ENCODE assay signal across 27 mouse cellular contexts in the genomic region with DNA sequence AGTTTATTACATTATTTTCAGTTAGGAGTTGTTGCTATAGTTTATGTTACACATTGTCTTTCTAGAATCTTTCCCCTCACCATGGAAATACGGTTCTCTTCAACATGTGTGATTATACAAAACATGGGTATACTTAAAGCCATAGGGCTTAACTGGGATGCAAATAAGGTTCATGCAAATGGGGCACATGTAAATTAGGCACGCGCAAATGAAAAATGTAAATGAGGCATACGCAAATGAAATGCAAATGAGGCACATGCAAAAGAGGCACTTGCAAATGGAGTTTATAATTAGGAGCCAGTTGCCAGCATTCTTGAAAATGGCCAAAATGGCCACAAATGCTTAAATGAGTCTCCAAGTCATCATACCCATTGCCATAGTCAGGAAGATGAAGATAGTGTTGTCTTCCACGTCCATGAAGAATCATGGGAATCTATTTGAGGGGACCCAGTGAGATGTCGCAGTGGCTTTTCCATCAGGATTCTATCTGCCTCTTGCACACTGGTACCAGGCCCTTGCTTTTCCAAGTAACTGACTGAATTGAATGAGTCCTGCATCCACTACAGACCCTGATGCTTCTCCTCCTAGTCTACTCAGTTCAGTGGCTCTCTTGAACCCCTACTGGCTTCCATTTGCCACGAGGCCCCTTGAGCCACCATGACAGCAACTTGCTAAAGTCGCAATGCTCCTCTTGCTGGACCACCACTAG.
DNase-seq lines count a peak whose midpoint lies in the region; ATAC-seq lines count a peak whose summit lies in the region.
"Had no signal": no experiment of that assay in that cellular context is flagged by ENCODE, and none has a peak within 500 bp of the region (broad histone marks: within the 10 kb centered on the region; RNA-seq: fewer than 3 reads in every experiment).

No protein-coding gene starts in this region.

- DNase-seq in hindbrain, embryonic 14.5 days (ENCODE audit: low spot score) = peak; percentile 59
- peak; percentile 71 for DNase-seq in midbrain, embryonic 14.5 days
- DNase-seq in midbrain, embryonic 11.5 days (ENCODE audit: low spot score, missing footprints) = no peak
- peak; percentile 6 for DNase-seq in telencephalon, adult 2 months (ENCODE audit: low read depth, low spot score)
- DNase-seq in spleen, postnatal 10 days (ENCODE audit: low spot score in 2 of 2) = no peak
- DNase-seq: adrenal gland, adult 8-10 months; B cell, adult 2 months; cerebellum, adult 8-10 months; cerebellum, postnatal 36 days; embryo, embryonic 11 days; gastrocnemius, adult 2 months; heart, postnatal 36 days; kidney, adult 2 months; kidney, postnatal 10 days; liver, postnatal 0 days; right cerebral cortex, postnatal 25 days; spleen, adult 18-20 months; thymus, postnatal 25 days had no signal

- H3K4me1 ChIP-seq in hindbrain, embryonic 14.5 days (replicated peaks; ENCODE audit: control insufficient read depth, insufficient read depth, low read length) = 0 out of 2 replicates have a peak, but pooled peaks cover 7% of the 10 kb centered on the region
- H3K4me1 ChIP-seq in hindbrain, embryonic 16.5 days (ENCODE audit: control insufficient read depth, insufficient read depth, low read depth, low read length) = no peaks in the 10 kb centered on the region
- H3K4me1 ChIP-seq in midbrain, embryonic 14.5 days (ENCODE audit: control insufficient read depth, insufficient read depth, low read length) = 0 out of 2 replicates have a peak, but pooled peaks cover 3% of the 10 kb centered on the region
- H3K4me1 ChIP-seq in midbrain, embryonic 11.5 days (ENCODE audit: control insufficient read depth, insufficient read depth, low read length) = no peaks in the 10 kb centered on the region
- H3K4me1 ChIP-seq in forebrain, embryonic 16.5 days (replicated peaks; ENCODE audit: control insufficient read depth, insufficient read depth, low read length) = peaks cover 14% of the 10 kb centered on the region
- H3K4me1 ChIP-seq: embryonic facial prominence, embryonic 13.5 days; heart, embryonic 15.5 days; limb, embryonic 12.5 days had no signal

- no peaks in the 10 kb centered on the region for H3K27me3 ChIP-seq in hindbrain, embryonic 14.5 days (ENCODE audit: control insufficient read depth, insufficient read depth, low read length)
- H3K27me3 ChIP-seq in hindbrain, embryonic 16.5 days (replicated peaks; ENCODE audit: control insufficient read depth, insufficient read depth, low read length) = no peaks in the 10 kb centered on the region
- H3K27me3 ChIP-seq in midbrain, embryonic 14.5 days (ENCODE audit: control insufficient read depth, insufficient read depth, low read length) = no peaks in the 10 kb centered on the region
- H3K27me3 ChIP-seq in midbrain, embryonic 11.5 days (ENCODE audit: control insufficient read depth, insufficient read depth, low read length) = no peaks in the 10 kb centered on the region
- H3K27me3 ChIP-seq in forebrain, embryonic 16.5 days (replicated peaks; ENCODE audit: control insufficient read depth, insufficient read depth, low read length) = no peaks in the 10 kb centered on the region
- H3K27me3 ChIP-seq: embryonic facial prominence, embryonic 13.5 days; heart, embryonic 15.5 days had no signal

- H3K4me2 ChIP-seq in hindbrain, embryonic 14.5 days (replicated peaks) = no peak overlapping the region
- no peak overlapping the region for H3K4me2 ChIP-seq in hindbrain, embryonic 16.5 days (ENCODE audit: low read length)
- no peak overlapping the region for H3K4me2 ChIP-seq in midbrain, embryonic 14.5 days (ENCODE audit: low read length)
- no peak overlapping the region for H3K4me2 ChIP-seq in midbrain, embryonic 11.5 days
- H3K4me2 ChIP-seq in forebrain, embryonic 16.5 days (ENCODE audit: low read length) = no peak overlapping the region
- H3K4me2 ChIP-seq: embryonic facial prominence, embryonic 13.5 days; heart, embryonic 15.5 days; limb, embryonic 12.5 days; liver, embryonic 11.5 days had no signal

- no peak overlapping the region for H3K4me3 ChIP-seq in hindbrain, embryonic 14.5 days (replicated peaks; ENCODE audit: low read length)
- no peak overlapping the region for H3K4me3 ChIP-seq in hindbrain, embryonic 16.5 days (ENCODE audit: low read length)
- no peak overlapping the region for H3K4me3 ChIP-seq in midbrain, embryonic 14.5 days (replicated peaks; ENCODE audit: low read depth, low read length)
- no peak overlapping the region for H3K4me3 ChIP-seq in midbrain, embryonic 11.5 days (ENCODE audit: low read depth, low read length)
- no peak overlapping the region for H3K4me3 ChIP-seq in forebrain, embryonic 16.5 days (replicated peaks; ENCODE audit: low read length)
- H3K4me3 ChIP-seq: embryonic facial prominence, embryonic 13.5 days; erythroblast, embryonic 14.5 days; gastrocnemius, adult 2 months; heart, embryonic 15.5 days; limb, embryonic 12.5 days had no signal

- WGBS in hindbrain, embryonic 14.5 days = 59% methylated on average over 8 of the region's 8 CpGs
- 55% methylated on average over 8 of the region's 8 CpGs for WGBS in hindbrain, embryonic 16.5 days
- WGBS in midbrain, embryonic 14.5 days = 62% methylated on average over 8 of the region's 8 CpGs
- WGBS in midbrain, embryonic 11.5 days = 85% methylated on average over 8 of the region's 8 CpGs
- 39% methylated on average over 8 of the region's 8 CpGs for WGBS in forebrain, embryonic 16.5 days

- H3K9ac ChIP-seq in hindbrain, embryonic 14.5 days = no peak overlapping the region
- H3K9ac ChIP-seq in hindbrain, embryonic 16.5 days (ENCODE audit: low read depth, low read length) = no peak overlapping the region
- no peak overlapping the region for H3K9ac ChIP-seq in midbrain, embryonic 14.5 days (replicated peaks; ENCODE audit: low read length)
- H3K9ac ChIP-seq in midbrain, embryonic 11.5 days (ENCODE audit: low read length) = no peak overlapping the region
- H3K9ac ChIP-seq in forebrain, embryonic 16.5 days (replicated peaks; ENCODE audit: low read depth, low read length) = no peak overlapping the region
- H3K9ac ChIP-seq: embryonic facial prominence, embryonic 13.5 days; heart, embryonic 15.5 days; limb, embryonic 12.5 days; liver, postnatal 0 days had no signal

- no peaks in the 10 kb centered on the region for H3K36me3 ChIP-seq in hindbrain, embryonic 14.5 days (replicated peaks; ENCODE audit: control insufficient read depth, insufficient read depth)
- H3K36me3 ChIP-seq in hindbrain, embryonic 16.5 days (ENCODE audit: control insufficient read depth, insufficient read depth, low read length) = no peaks in the 10 kb centered on the region
- H3K36me3 ChIP-seq in midbrain, embryonic 14.5 days (ENCODE audit: control insufficient read depth, insufficient read depth, low read length) = no peaks in the 10 kb centered on the region
- no peaks in the 10 kb centered on the region for H3K36me3 ChIP-seq in midbrain, embryonic 11.5 days (ENCODE audit: control insufficient read depth, insufficient read depth, low read length)
- H3K36me3 ChIP-seq in forebrain, embryonic 16.5 days (ENCODE audit: control insufficient read depth, insufficient read depth) = no peaks in the 10 kb centered on the region
- H3K36me3 ChIP-seq: embryonic facial prominence, embryonic 13.5 days; heart, embryonic 15.5 days; limb, embryonic 12.5 days had no signal

- no peaks in the 10 kb centered on the region for H3K9me3 ChIP-seq in hindbrain, embryonic 14.5 days (ENCODE audit: control insufficient read depth, low read length)
- no peaks in the 10 kb centered on the region for H3K9me3 ChIP-seq in hindbrain, embryonic 16.5 days (ENCODE audit: control insufficient read depth, low read length)
- no peaks in the 10 kb centered on the region for H3K9me3 ChIP-seq in midbrain, embryonic 14.5 days (ENCODE audit: control insufficient read depth, low read length)
- H3K9me3 ChIP-seq in midbrain, embryonic 11.5 days (ENCODE audit: control insufficient read depth, low read length) = no peaks in the 10 kb centered on the region
- H3K9me3 ChIP-seq in forebrain, embryonic 16.5 days (ENCODE audit: control insufficient read depth, low read length) = no peaks in the 10 kb centered on the region
- H3K9me3 ChIP-seq: embryonic facial prominence, embryonic 13.5 days; heart, embryonic 15.5 days; limb, embryonic 12.5 days had no signal

- no peak overlapping the region for H3K27ac ChIP-seq in hindbrain, embryonic 14.5 days
- H3K27ac ChIP-seq in hindbrain, embryonic 16.5 days (ENCODE audit: low read depth, low read length) = no peak overlapping the region
- no peak overlapping the region for H3K27ac ChIP-seq in midbrain, embryonic 14.5 days (replicated peaks; ENCODE audit: low read depth, low read length)
- no peak overlapping the region for H3K27ac ChIP-seq in midbrain, embryonic 11.5 days (ENCODE audit: low read depth, low read length)
- H3K27ac ChIP-seq in forebrain, embryonic 16.5 days (ENCODE audit: low read length) = peak overlapping the region; percentile 45
- H3K27ac ChIP-seq: embryonic facial prominence, embryonic 13.5 days; gastrocnemius, adult 2 months; heart, embryonic 15.5 days; limb, embryonic 12.5 days; macrophage had no signal

- no peak for ATAC-seq in hindbrain, embryonic 14.5 days (ENCODE audit: low FRiP score)
- no peak for ATAC-seq in hindbrain, embryonic 16.5 days
- ATAC-seq in midbrain, embryonic 14.5 days (ENCODE audit: low FRiP score, low TSS enrichment) = no peak
- ATAC-seq in midbrain, embryonic 11.5 days (ENCODE audit: low FRiP score) = no peak
- peak; percentile 77 for ATAC-seq in forebrain, embryonic 16.5 days
- ATAC-seq: liver, postnatal 0 days; lung, postnatal 0 days had no signal

Comparison
In these comparisons a context has a peak if more than half of its experiments do, and no peak if none do; other contexts are left out.
1. DNase-seq: peak in hindbrain, embryonic 14.5 days (single experiment), midbrain, embryonic 14.5 days (single experiment) and telencephalon, adult 2 months (single experiment); none in midbrain, embryonic 11.5 days (single experiment) and spleen, postnatal 10 days (0 of 2).